Mouse (Mus musculus) B cell, adult 2 months (primary cell): ENCODE results near the gene Ppip5k1.

Source experiments
- DNase-seq, 2 experiments: peaks; one replicate each; pipeline ENCODE4 v3.0.0; 2022

Gene Ppip5k1

GRCm38 (mm10) chr2:121298131-121298530 lies 57.1 kb downstream of the Ppip5k1 start:
- DNase-seq = no peak

- DNase-seq = no peak
These were observed 57.5 kb downstream of the Ppip5k1 start for GRCm38 (mm10) chr2:121297701-121298100.

GRCm38 (mm10) chr2:121296754-121297231 lies 58.4 kb downstream of the Ppip5k1 start:
- DNase-seq = no peak

GRCm38 (mm10) chr2:121295608-121296571 lies 59.3 kb downstream of the Ppip5k1 start:
- no peak for DNase-seq

- no peak for DNase-seq
These were observed 60.2 kb downstream of the Ppip5k1 start for GRCm38 (mm10) chr2:121294753-121295607.

GRCm38 (mm10) chr2:121294182-121294581 lies 61.0 kb downstream of the Ppip5k1 start:
- DNase-seq = no peak

GRCm38 (mm10) chr2:121292316-121293013 lies 62.7 kb downstream of the Ppip5k1 start:
- no peak for DNase-seq

- no peak for DNase-seq
These were observed 65.3 kb downstream of the Ppip5k1 start for GRCm38 (mm10) chr2:121289730-121290540.

GRCm38 (mm10) chr2:121288901-121289729 lies 66.1 kb downstream of the Ppip5k1 start, which contains the start of gene Map1a:
Map1a (plus strand) TSS chr2:121289600.
- peak; percentile 91 to 92 for DNase-seq

- DNase-seq = no peak
These were observed 67.3 kb downstream of the Ppip5k1 start for GRCm38 (mm10) chr2:121287850-121288249.

- DNase-seq = no peak
These were observed 83.2 kb downstream of the Ppip5k1 start for GRCm38 (mm10) chr2:121271928-121272516.

GRCm38 (mm10) chr2:121271236-121271927 lies 83.8 kb downstream of the Ppip5k1 start, which contains the start of gene Trp53bp1:
Trp53bp1 (minus strand) TSS chr2:121271407.
- DNase-seq = peak; percentile 92 to 93

- DNase-seq = no peak
These were observed 84.5 kb downstream of the Ppip5k1 start for GRCm38 (mm10) chr2:121270521-121271235.

- no peak for DNase-seq
These were observed 86.8 kb downstream of the Ppip5k1 start for GRCm38 (mm10) chr2:121268446-121268845.
